Mouse (Mus musculus) kidney, adult 8-10 months (tissue): ENCODE results near the gene Gm20916.
"Not testable (repeated sequence)": the region's sequence is repeated elsewhere in the genome, so short reads cannot be mapped to it uniquely, and the experiment has no call there.

ENCODE experiments used
- DNase-seq, 2 experiments: peaks; one replicate each; pipeline ENCODE4 v3.0.0; 2022

The Gm20916 gene

DNA sequence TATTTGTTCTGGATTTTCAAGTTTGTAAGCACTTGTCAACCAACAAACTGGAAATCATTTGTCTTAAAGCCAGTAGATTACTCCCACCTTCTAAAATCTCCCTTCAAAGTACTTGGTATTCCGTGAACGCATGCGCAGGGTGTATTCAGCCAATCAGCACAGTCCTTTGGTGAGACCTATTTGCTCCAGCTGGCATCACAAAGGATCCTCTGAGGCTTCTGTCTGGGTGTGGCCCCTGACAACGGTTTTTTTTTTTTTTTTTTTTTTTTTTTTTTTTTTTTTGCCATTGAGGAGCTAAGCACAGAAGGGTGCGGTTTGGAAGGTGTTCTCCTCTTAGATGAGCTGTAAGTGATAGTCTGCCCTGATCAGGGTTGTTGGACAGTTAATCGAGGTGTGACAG lies at the start of gene Gm20916:
Gene Gm20916 (plus strand): TSS at position 301 of the 400 bp plus-strand sequence.
- DNase-seq, result not testable (repeated sequence)
